Mouse (Mus musculus): Measurements from ENCODE around the gene Limk1. TPM values are rescaled to one million over a fixed set of nuclear protein-coding genes. Genes with fewer than 3 reads are reported as not detected.

The Limk1 gene
- 5.9 and 8.6 TPM in 2 replicates for polyA plus RNA-seq (2011; ENCODE audit: insufficient read depth, insufficient read length, low replicate concordance, missing spikeins)

GRCm38 (mm10) chr5:134688086-134688717 is at the start of gene Limk1:
Limk1 (minus strand) TSS chr5:134688598.
- Histone ChIP-seq H3K4me3 (replicated peaks; ENCODE audit: control insufficient read depth, low read depth, low read length) (peak within 1 kb of the TSS; percentile 50), H3K4me1 (ENCODE audit: control insufficient read depth, insufficient read depth, low read length) (no peaks in the 10 kb centered on the region; the same call in 1 of the 2 replicates), H3K27ac (ENCODE audit: control insufficient read depth, insufficient read depth, low read depth, low read length, poor library complexity) (peak within 1 kb of the TSS; percentile 81)
- TF ChIP-seq POLR2A (IDR thresholded peaks at IDR 0.05; ENCODE audit: borderline replicate concordance, control insufficient read depth, low read depth, low read length) (no peak), CTCF (IDR thresholded peaks at IDR 0.05; ENCODE audit: control insufficient read depth, insufficient read depth, low read length) (no peak)
- under 1% methylated on average over 60 of the region's 69 CpGs for WGBS

GRCm38 (mm10) chr5:134734920-134735319 is 46.5 kb upstream of the Limk1 start:
- Histone ChIP-seq H3K4me3 (replicated peaks; ENCODE audit: control insufficient read depth, low read depth, low read length) (no peak overlapping the region), H3K4me1 (ENCODE audit: control insufficient read depth, insufficient read depth, low read length) (no peaks in the 10 kb centered on the region), H3K27ac (ENCODE audit: control insufficient read depth, insufficient read depth, low read depth, low read length, poor library complexity) (no peak overlapping the region)
- no peak for TF ChIP-seq POLR2A (IDR thresholded peaks at IDR 0.05; ENCODE audit: borderline replicate concordance, control insufficient read depth, low read depth, low read length)
- TF ChIP-seq CTCF (IDR thresholded peaks at IDR 0.05; ENCODE audit: control insufficient read depth, insufficient read depth, low read length), result no peak
- 62% methylated on average over 2 of the region's 2 CpGs for WGBS

- TF ChIP-seq CTCF (IDR thresholded peaks at IDR 0.05; ENCODE audit: control insufficient read depth, insufficient read depth, low read length), result no peak
- no peak for TF ChIP-seq POLR2A (IDR thresholded peaks at IDR 0.05; ENCODE audit: borderline replicate concordance, control insufficient read depth, low read depth, low read length)
- H3K27ac ChIP-seq (ENCODE audit: control insufficient read depth, insufficient read depth, low read depth, low read length, poor library complexity), result no peak overlapping the region
- 66% methylated on average over 5 of the region's 5 CpGs for WGBS
- H3K4me3 ChIP-seq (replicated peaks; ENCODE audit: control insufficient read depth, low read depth, low read length), result no peak overlapping the region
- no peaks in the 10 kb centered on the region for H3K4me1 ChIP-seq (ENCODE audit: control insufficient read depth, insufficient read depth, low read length)
Observed at GRCm38 (mm10) chr5:134734072-134734471, 45.7 kb upstream of the Limk1 start.

- WGBS, result 54% methylated on average over 4 of the region's 4 CpGs
- H3K4me3 ChIP-seq (replicated peaks; ENCODE audit: control insufficient read depth, low read depth, low read length), result no peak overlapping the region
- no peaks in the 10 kb centered on the region for H3K4me1 ChIP-seq (ENCODE audit: control insufficient read depth, insufficient read depth, low read length)
- TF ChIP-seq POLR2A (IDR thresholded peaks at IDR 0.05; ENCODE audit: borderline replicate concordance, control insufficient read depth, low read depth, low read length) (no peak), CTCF (IDR thresholded peaks at IDR 0.05; ENCODE audit: control insufficient read depth, insufficient read depth, low read length) (no peak)
- no peak overlapping the region for H3K27ac ChIP-seq (ENCODE audit: control insufficient read depth, insufficient read depth, low read depth, low read length, poor library complexity)
Observed at GRCm38 (mm10) chr5:134733241-134733640, 44.8 kb upstream of the Limk1 start.

GRCm38 (mm10) chr5:134729124-134729523 is 40.7 kb upstream of the Limk1 start:
- TF ChIP-seq CTCF (IDR thresholded peaks at IDR 0.05; ENCODE audit: control insufficient read depth, insufficient read depth, low read length) (no peak), POLR2A (IDR thresholded peaks at IDR 0.05; ENCODE audit: borderline replicate concordance, control insufficient read depth, low read depth, low read length) (no peak)
- no peak overlapping the region for H3K4me3 ChIP-seq (replicated peaks; ENCODE audit: control insufficient read depth, low read depth, low read length)
- no peaks in the 10 kb centered on the region for H3K4me1 ChIP-seq (ENCODE audit: control insufficient read depth, insufficient read depth, low read length)
- H3K27ac ChIP-seq (ENCODE audit: control insufficient read depth, insufficient read depth, low read depth, low read length, poor library complexity), result no peak overlapping the region
- WGBS, result 85% methylated on average over 12 of the region's 12 CpGs

- 70% methylated on average over 3 of the region's 3 CpGs for WGBS
- TF ChIP-seq POLR2A (IDR thresholded peaks at IDR 0.05; ENCODE audit: borderline replicate concordance, control insufficient read depth, low read depth, low read length) (no peak), CTCF (IDR thresholded peaks at IDR 0.05; ENCODE audit: control insufficient read depth, insufficient read depth, low read length) (no peak)
- no peak overlapping the region for H3K27ac ChIP-seq (ENCODE audit: control insufficient read depth, insufficient read depth, low read depth, low read length, poor library complexity)
- H3K4me1 ChIP-seq (ENCODE audit: control insufficient read depth, insufficient read depth, low read length), result no peaks in the 10 kb centered on the region
- no peak overlapping the region for H3K4me3 ChIP-seq (replicated peaks; ENCODE audit: control insufficient read depth, low read depth, low read length)
Observed at GRCm38 (mm10) chr5:134728535-134728934, 40.1 kb upstream of the Limk1 start.

GRCm38 (mm10) chr5:134727001-134727639 is 38.7 kb upstream of the Limk1 start:
- TF ChIP-seq POLR2A (IDR thresholded peaks at IDR 0.05; ENCODE audit: borderline replicate concordance, control insufficient read depth, low read depth, low read length) (no peak), CTCF (IDR thresholded peaks at IDR 0.05; ENCODE audit: control insufficient read depth, insufficient read depth, low read length) (no peak)
- WGBS, result 62% methylated on average over 8 of the region's 8 CpGs
- no peaks in the 10 kb centered on the region for H3K4me1 ChIP-seq (ENCODE audit: control insufficient read depth, insufficient read depth, low read length)
- no peak overlapping the region for H3K27ac ChIP-seq (ENCODE audit: control insufficient read depth, insufficient read depth, low read depth, low read length, poor library complexity)
- no peak overlapping the region for H3K4me3 ChIP-seq (replicated peaks; ENCODE audit: control insufficient read depth, low read depth, low read length)

- Histone ChIP-seq H3K4me1 (ENCODE audit: control insufficient read depth, insufficient read depth, low read length) (no peaks in the 10 kb centered on the region; the same call in 1 of the 2 replicates), H3K4me3 (replicated peaks; ENCODE audit: control insufficient read depth, low read depth, low read length) (no peak overlapping the region), H3K27ac (ENCODE audit: control insufficient read depth, insufficient read depth, low read depth, low read length, poor library complexity) (no peak overlapping the region)
- WGBS, result 59% methylated on average over 4 of the region's 4 CpGs
- TF ChIP-seq POLR2A (IDR thresholded peaks at IDR 0.05; ENCODE audit: borderline replicate concordance, control insufficient read depth, low read depth, low read length) (no peak), CTCF (IDR thresholded peaks at IDR 0.05; ENCODE audit: control insufficient read depth, insufficient read depth, low read length) (no peak)
Observed at GRCm38 (mm10) chr5:134725299-134725698, 36.9 kb upstream of the Limk1 start.

Data from bone marrow, adult 2 months (tissue).